Mouse (Mus musculus) testis, adult 2 months (tissue): ENCODE measurements at regions not wholly inside any gene's neighbourhood (a gene's known extent, or its start where the extent isn't known, plus 50 kb on each side); places are given as distances from the start of the nearest gene placed in this dataset.

ENCODE experiments used
- H3K27ac ChIP-seq: fragments of 200-500 bp; 2 replicates; pipeline ENCODE4 v1.5.1; 2012; ENCODE audit warnings: low read depth, low read length; ENCODE audit not compliant: control insufficient read depth, insufficient read depth
- H3K27me3 ChIP-seq: fragments of 200-500 bp; 2 replicates; pipeline ENCODE4 v1.6.1; 2012; ENCODE audit warnings: mild to moderate bottlenecking, low read length, moderate library complexity; ENCODE audit not compliant: control insufficient read depth, insufficient read depth
- H3K36me3 ChIP-seq: fragments of 200-500 bp; 2 replicates; pipeline ENCODE4 v1.6.1; 2012; ENCODE audit warnings: mild to moderate bottlenecking, low read length; ENCODE audit not compliant: control insufficient read depth, insufficient read depth
- H3K4me1 ChIP-seq: fragments of 200-500 bp; 2 replicates; pipeline ENCODE4 v1.6.1; 2012; ENCODE audit warnings: low read length; ENCODE audit not compliant: control insufficient read depth, insufficient read depth
- H3K4me3 ChIP-seq: fragments of 200-500 bp; 2 replicates; pipeline ENCODE4 v1.5.1; 2012; ENCODE audit warnings: low read depth, mild to moderate bottlenecking, low read length, moderate library complexity, mixed read lengths; ENCODE audit not compliant: control insufficient read depth
- CTCF ChIP-seq: fragments of 200-500 bp; IDR thresholded peaks from 2 replicates; pipeline ENCODE4 v1.5.1; 2012; ENCODE audit warnings: low read depth, mild to moderate bottlenecking, inconsistent platforms, low read length, moderate library complexity; ENCODE audit not compliant: control insufficient read depth, insufficient read depth, insufficient replicate concordance
- POLR2A ChIP-seq: fragments of 200-500 bp; IDR thresholded peaks from 2 replicates; pipeline ENCODE4 v1.6.1; 2012; ENCODE audit warnings: low read depth, mild to moderate bottlenecking, inconsistent platforms, low read length, moderate library complexity; ENCODE audit not compliant: control insufficient read depth

GRCm38 (mm10) chr2:45805329-45805728 lies 688.1 kb upstream of the Zeb2 start:
- Histone ChIP-seq H3K4me3 (no peak overlapping the region), H3K27me3 (no peaks in the 10 kb centered on the region), H3K4me1 (no peaks in the 10 kb centered on the region), H3K27ac (no peak overlapping the region), H3K36me3 (no peaks in the 10 kb centered on the region)
- TF ChIP-seq CTCF (no peak), POLR2A (no peak)

GRCm38 (mm10) chr2:45800131-45800530 lies 682.9 kb upstream of the Zeb2 start:
- Histone ChIP-seq H3K27me3 (no peaks in the 10 kb centered on the region), H3K36me3 (no peaks in the 10 kb centered on the region), H3K27ac (no peak overlapping the region), H3K4me1 (no peaks in the 10 kb centered on the region), H3K4me3 (no peak overlapping the region)
- TF ChIP-seq POLR2A, result no peak
- no peak for TF ChIP-seq CTCF

GRCm38 (mm10) chr2:45793561-45793960 lies 676.4 kb upstream of the Zeb2 start:
- no peaks in the 10 kb centered on the region for H3K27me3 ChIP-seq
- H3K27ac ChIP-seq, result no peak overlapping the region
- no peak overlapping the region for H3K4me3 ChIP-seq
- H3K4me1 ChIP-seq, result no peaks in the 10 kb centered on the region
- TF ChIP-seq CTCF, result no peak
- no peaks in the 10 kb centered on the region for H3K36me3 ChIP-seq

GRCm38 (mm10) chr2:45789739-45790138 lies 672.5 kb upstream of the Zeb2 start:
- Histone ChIP-seq H3K4me1 (no peaks in the 10 kb centered on the region), H3K27me3 (no peaks in the 10 kb centered on the region), H3K4me3 (no peak overlapping the region), H3K36me3 (no peaks in the 10 kb centered on the region), H3K27ac (no peak overlapping the region)
- no peak for TF ChIP-seq CTCF
- no peak for TF ChIP-seq POLR2A

- Histone ChIP-seq H3K4me1 (no peaks in the 10 kb centered on the region), H3K36me3 (no peaks in the 10 kb centered on the region), H3K27ac (no peak overlapping the region), H3K27me3 (no peaks in the 10 kb centered on the region), H3K4me3 (no peak overlapping the region; the same call in 1 of the 2 replicates)
- no peak for TF ChIP-seq CTCF
- no peak for TF ChIP-seq POLR2A
These were observed 670.7 kb upstream of the Zeb2 start for GRCm38 (mm10) chr2:45787732-45788390.

- TF ChIP-seq POLR2A, result no peak
- Histone ChIP-seq H3K27ac (no peak overlapping the region), H3K4me1 (no peaks in the 10 kb centered on the region), H3K36me3 (no peaks in the 10 kb centered on the region), H3K27me3 (no peaks in the 10 kb centered on the region), H3K4me3 (no peak overlapping the region)
These were observed 669.6 kb upstream of the Zeb2 start for GRCm38 (mm10) chr2:45786787-45787186.

GRCm38 (mm10) chr2:45785684-45786083 lies 668.5 kb upstream of the Zeb2 start:
- no peak overlapping the region for H3K27ac ChIP-seq
- TF ChIP-seq CTCF (no peak), POLR2A (no peak)
- no peaks in the 10 kb centered on the region for H3K36me3 ChIP-seq

More at GRCm38 (mm10) chr2:45785684-45786083, 668.5 kb upstream of the Zeb2 start:
- Histone ChIP-seq H3K4me1 (no peaks in the 10 kb centered on the region), H3K27me3 (no peaks in the 10 kb centered on the region), H3K4me3 (no peak overlapping the region)
